Mouse (Mus musculus): ENCODE data around the gene Ptpn1. TPM values are rescaled to one million over a fixed set of nuclear protein-coding genes. Genes with fewer than 3 reads are reported as not detected.

Ptpn1 gene
- polyA plus RNA-seq, 1 experiment: 62.4 TPM

DNA sequence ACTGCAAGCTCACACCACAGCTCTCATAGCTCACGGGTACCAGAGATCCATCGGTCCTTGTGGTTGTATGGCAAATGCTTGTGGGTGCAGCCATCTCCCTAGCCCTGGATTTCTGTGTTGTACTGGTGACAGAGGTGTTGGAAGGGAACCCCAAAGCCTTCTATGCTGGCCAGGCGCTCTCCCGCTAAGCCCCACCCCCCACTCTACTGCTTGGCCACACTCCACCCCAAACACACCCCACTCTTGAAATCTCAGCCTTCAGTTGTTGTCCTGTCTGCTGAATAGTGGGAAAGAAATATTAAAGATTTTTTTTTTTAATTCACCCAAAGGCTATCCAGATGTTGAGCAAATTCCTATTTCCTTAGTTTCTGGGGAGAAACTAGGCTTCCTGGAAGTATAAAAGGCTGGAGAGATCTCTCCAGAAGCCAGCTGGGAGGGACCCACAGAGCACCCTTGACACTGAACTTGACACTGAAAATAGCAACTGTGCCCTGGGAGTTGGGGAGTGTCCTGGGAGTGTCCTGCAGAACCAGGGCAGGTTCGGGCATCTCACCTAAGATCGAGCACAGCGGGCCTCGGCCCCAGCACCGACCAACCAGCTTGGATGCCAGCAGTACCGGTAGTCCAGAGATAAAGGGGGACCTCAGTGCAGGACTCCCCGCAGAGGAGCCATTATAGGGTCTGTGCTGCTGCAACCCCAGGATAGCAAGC lies 28.5 kb upstream of the Ptpn1 start:
- no peak for DNase-seq (ENCODE audit: low read depth)
- no peak for TF ChIP-seq POLR2A (IDR thresholded peaks at IDR 0.05; ENCODE audit: borderline replicate concordance, extremely low read depth, insufficient read depth, insufficient read length, poor library complexity, severe bottlenecking)
- TF ChIP-seq CTCF (IDR thresholded peaks at IDR 0.05; ENCODE audit: borderline replicate concordance, extremely low read depth, insufficient read depth, insufficient read length): no peak

DNA sequence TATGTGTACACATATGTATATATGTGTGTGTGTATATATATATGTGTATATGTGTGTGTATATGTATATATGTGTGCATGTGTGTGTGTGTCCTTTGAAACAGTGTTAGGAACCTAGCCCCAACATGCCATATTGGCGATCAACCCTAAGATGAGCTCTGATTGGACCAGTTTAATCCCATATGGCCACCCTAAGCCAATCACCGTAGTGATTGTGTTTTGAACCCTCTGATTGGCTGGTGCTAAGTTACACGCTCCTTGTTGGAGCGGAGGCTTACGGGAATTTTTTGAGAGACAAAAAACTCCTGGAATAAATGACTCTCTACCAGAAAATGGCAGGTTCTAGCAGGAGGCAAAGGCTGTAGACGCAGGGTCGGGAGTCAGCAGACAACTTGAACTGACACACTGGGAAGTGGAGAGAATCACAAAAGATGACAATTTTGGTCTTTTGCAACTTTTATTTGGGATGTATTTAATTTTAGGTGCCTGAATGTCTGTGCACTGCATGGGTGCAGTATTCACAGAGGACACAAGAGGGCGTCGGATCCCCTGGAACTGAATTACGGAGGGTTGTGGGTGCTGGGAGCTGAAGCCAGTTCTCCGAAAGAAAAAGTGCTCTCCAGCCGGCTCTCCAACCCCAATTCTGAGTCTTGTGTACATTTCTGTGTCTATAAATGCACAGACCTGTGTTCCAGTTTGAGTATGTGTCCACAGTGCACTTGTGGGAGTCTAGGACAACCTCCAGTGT lies 27.1 kb upstream of the Ptpn1 start:
- TF ChIP-seq CTCF (IDR thresholded peaks at IDR 0.05; ENCODE audit: borderline replicate concordance, extremely low read depth, insufficient read depth, insufficient read length): peak; percentile 9; the same call in 1 of the 2 replicates
- TF ChIP-seq POLR2A (IDR thresholded peaks at IDR 0.05; ENCODE audit: borderline replicate concordance, extremely low read depth, insufficient read depth, insufficient read length, poor library complexity, severe bottlenecking): no peak
- no peak for DNase-seq (ENCODE audit: low read depth)

DNA sequence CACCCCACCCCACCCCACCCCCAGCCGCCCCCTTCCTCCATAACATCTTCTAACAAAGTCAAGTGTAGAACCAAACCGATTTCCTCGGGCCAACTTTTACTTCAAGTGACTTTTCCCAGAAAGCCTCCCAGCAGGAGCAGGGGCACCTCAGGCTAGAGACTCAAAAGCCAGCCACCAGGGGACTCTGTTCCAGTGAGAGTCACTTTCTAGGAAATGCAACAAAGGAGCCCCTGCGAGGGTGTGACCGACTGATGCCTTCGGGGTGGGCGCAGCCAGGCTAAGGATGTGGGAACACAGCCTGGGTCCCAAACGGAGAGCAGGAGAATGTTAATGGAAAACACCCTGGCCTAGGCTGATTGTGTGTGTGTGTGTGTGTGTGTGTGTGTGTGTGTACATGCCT lies 26.3 kb upstream of the Ptpn1 start:
- no peak for DNase-seq (ENCODE audit: low read depth)
- TF ChIP-seq POLR2A (IDR thresholded peaks at IDR 0.05; ENCODE audit: borderline replicate concordance, extremely low read depth, insufficient read depth, insufficient read length, poor library complexity, severe bottlenecking): no peak
- TF ChIP-seq CTCF (IDR thresholded peaks at IDR 0.05; ENCODE audit: borderline replicate concordance, extremely low read depth, insufficient read depth, insufficient read length): no peak

DNA sequence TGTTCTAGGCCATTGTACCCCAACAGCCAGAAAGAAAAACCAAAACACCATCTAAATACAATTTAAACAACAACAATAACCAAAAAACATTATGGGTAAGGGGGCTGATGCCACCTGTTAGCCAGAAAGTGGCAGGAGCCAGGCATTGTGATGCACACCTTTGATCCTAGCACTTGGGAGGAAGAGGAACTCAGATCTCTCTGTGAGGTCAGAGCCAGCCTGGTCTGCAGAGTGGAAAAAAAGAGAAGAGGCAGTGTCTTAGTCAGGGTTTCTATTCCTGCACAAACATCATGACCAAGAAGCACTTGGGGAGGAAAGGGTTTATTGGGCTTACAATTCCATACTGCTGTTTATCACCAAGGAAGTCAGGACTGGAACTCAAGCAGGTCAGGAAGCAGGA lies 25.1 kb upstream of the Ptpn1 start:
- no peak for TF ChIP-seq CTCF (IDR thresholded peaks at IDR 0.05; ENCODE audit: borderline replicate concordance, extremely low read depth, insufficient read depth, insufficient read length)
- TF ChIP-seq POLR2A (IDR thresholded peaks at IDR 0.05; ENCODE audit: borderline replicate concordance, extremely low read depth, insufficient read depth, insufficient read length, poor library complexity, severe bottlenecking): no peak
- DNase-seq (ENCODE audit: low read depth): no peak

GRCm38 (mm10) chr2:167909531-167910177 lies 22.2 kb upstream of the Ptpn1 start:
- no peak for DNase-seq (ENCODE audit: low read depth)
- no peak for TF ChIP-seq CTCF (IDR thresholded peaks at IDR 0.05; ENCODE audit: borderline replicate concordance, extremely low read depth, insufficient read depth, insufficient read length)
- TF ChIP-seq POLR2A (IDR thresholded peaks at IDR 0.05; ENCODE audit: borderline replicate concordance, extremely low read depth, insufficient read depth, insufficient read length, poor library complexity, severe bottlenecking): no peak

DNA sequence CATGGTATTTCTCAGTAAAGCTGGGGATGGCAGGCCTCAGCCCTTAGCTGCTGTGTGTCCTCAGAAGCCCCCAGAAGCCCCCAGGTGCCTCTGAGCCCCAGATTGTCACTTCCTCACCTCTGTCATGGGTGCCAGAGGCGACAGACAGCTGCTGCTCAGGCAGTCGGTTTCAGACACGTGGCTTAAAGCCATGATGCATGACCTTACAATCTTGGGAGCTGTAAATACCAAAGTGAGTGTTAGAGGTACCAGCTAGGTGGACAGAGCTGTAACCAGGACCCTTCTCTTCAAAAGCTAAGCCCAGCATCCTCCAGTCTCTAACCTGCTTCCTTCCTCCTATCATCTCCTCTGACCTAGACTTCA lies 21.7 kb upstream of the Ptpn1 start:
- DNase-seq (ENCODE audit: low read depth): no peak
- no peak for TF ChIP-seq CTCF (IDR thresholded peaks at IDR 0.05; ENCODE audit: borderline replicate concordance, extremely low read depth, insufficient read depth, insufficient read length)
- no peak for TF ChIP-seq POLR2A (IDR thresholded peaks at IDR 0.05; ENCODE audit: borderline replicate concordance, extremely low read depth, insufficient read depth, insufficient read length, poor library complexity, severe bottlenecking)

DNA sequence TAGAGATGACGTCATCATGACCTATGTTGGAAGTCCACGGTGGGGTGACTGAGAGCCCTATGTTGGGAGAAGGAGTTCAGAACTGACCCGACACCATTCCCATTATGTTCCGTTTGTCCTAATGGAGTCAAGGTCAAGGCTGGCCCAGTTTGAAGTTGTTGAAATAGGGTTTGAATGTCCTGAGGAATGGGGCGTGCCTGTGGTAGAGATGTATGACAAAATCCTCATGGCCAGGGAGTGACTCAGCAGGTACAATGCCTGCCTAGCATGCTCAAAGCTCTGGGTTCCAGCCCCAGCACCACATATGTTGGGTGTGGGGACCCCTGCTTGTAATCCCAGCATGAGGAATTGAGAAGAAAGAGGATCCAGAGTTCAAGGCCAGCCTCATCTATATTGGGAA lies 20.3 kb upstream of the Ptpn1 start:
- TF ChIP-seq CTCF (IDR thresholded peaks at IDR 0.05; ENCODE audit: borderline replicate concordance, extremely low read depth, insufficient read depth, insufficient read length) (no peak), POLR2A (IDR thresholded peaks at IDR 0.05; ENCODE audit: borderline replicate concordance, extremely low read depth, insufficient read depth, insufficient read length, poor library complexity, severe bottlenecking) (no peak)

DNA sequence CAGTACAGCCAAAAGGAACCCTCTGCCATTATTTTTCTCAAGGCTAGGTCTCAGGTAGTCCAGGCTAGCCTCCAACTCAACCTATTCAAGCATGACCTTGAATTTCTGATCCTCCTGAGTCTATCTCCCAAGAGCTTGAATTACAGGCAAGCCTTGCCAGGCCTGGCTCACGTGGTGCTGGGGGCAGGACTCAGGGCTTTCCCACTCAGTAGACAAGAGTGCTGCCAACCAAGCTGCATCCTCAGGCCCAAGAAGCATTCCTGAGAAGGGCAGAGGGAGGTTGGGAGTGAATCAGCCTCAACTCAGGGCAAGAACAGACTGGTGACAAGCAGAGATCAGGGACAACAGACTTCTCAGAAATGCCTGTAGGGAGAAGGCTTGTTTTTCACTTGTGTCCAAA lies 12.8 kb upstream of the Ptpn1 start:
- DNase-seq (ENCODE audit: low read depth): no peak
- TF ChIP-seq CTCF (IDR thresholded peaks at IDR 0.05; ENCODE audit: borderline replicate concordance, extremely low read depth, insufficient read depth, insufficient read length): no peak
- TF ChIP-seq POLR2A (IDR thresholded peaks at IDR 0.05; ENCODE audit: borderline replicate concordance, extremely low read depth, insufficient read depth, insufficient read length, poor library complexity, severe bottlenecking): no peak

More for the DNA sequence above, 20.3 kb upstream of the Ptpn1 start:
- no peak for DNase-seq (ENCODE audit: low read depth)

DNA sequence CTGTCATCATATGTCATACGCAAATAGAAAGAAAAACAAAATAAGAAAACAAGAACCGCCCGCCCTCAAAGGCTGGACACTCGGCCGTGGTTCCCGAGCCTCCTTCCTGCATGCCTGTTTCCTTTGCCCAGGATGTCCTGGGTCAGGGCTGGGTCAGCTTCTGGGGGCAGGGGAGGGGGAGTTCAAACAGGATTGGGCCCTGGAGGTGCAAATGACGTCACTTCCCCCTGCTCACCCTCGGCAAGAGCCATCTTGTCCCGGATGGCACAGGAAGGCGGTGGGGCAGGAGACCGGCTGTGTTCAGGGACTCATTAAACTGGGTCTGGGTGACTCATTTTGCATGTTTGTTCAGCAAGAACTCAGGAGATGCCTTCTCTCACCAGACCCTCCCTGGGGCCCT lies 11.8 kb upstream of the Ptpn1 start:
- DNase-seq (ENCODE audit: low read depth): no peak
- TF ChIP-seq CTCF (IDR thresholded peaks at IDR 0.05; ENCODE audit: borderline replicate concordance, extremely low read depth, insufficient read depth, insufficient read length): no peak
- no peak for TF ChIP-seq POLR2A (IDR thresholded peaks at IDR 0.05; ENCODE audit: borderline replicate concordance, extremely low read depth, insufficient read depth, insufficient read length, poor library complexity, severe bottlenecking)

DNA sequence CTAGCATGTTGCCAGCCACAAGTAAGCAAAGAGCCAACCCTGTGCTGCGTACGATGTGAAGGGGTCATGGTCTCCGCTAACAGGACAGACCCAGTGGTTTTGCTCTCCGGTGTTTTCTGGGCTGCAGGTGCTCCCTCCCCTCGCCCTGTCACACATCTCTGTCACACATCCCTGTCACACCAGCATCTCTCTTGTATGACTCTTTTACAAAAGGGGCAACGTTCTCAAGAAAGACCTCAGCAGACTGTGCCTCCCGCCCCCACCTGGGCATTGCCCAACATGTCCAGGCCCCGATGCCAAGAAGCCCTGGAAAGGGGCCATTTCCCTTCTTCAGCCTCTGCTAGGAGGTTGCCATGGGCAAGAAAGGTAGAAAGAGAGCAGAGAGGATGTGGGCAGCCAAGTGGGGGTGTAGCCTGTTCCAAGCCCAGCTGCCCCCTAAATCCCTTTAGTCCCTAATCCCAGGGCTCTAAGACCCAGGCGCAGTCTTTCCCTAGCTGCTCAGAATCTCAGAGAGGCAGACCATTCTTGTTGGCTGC lies 10.8 kb upstream of the Ptpn1 start:
- no peak for TF ChIP-seq CTCF (IDR thresholded peaks at IDR 0.05; ENCODE audit: borderline replicate concordance, extremely low read depth, insufficient read depth, insufficient read length)
- no peak for TF ChIP-seq POLR2A (IDR thresholded peaks at IDR 0.05; ENCODE audit: borderline replicate concordance, extremely low read depth, insufficient read depth, insufficient read length, poor library complexity, severe bottlenecking)
- peak; percentile 19 for DNase-seq (ENCODE audit: low read depth)

GRCm38 (mm10) chr2:167921823-167922222 lies 10.0 kb upstream of the Ptpn1 start:
- no peak for TF ChIP-seq POLR2A (IDR thresholded peaks at IDR 0.05; ENCODE audit: borderline replicate concordance, extremely low read depth, insufficient read depth, insufficient read length, poor library complexity, severe bottlenecking)
- no peak for TF ChIP-seq CTCF (IDR thresholded peaks at IDR 0.05; ENCODE audit: borderline replicate concordance, extremely low read depth, insufficient read depth, insufficient read length)

More at GRCm38 (mm10) chr2:167921823-167922222, 10.0 kb upstream of the Ptpn1 start:
- no peak for DNase-seq (ENCODE audit: low read depth)
